Comparison of ENCODE assay signal across 13 mouse cellular contexts in genomic region chr17:5959802-5960201, GRCm38 (mm10). TPM values are rescaled to one million over a fixed set of nuclear protein-coding genes. Genes with fewer than 3 reads are reported as not detected.
DNase-seq lines count a peak whose midpoint lies in the region; ATAC-seq and TF ChIP-seq lines count a peak whose summit lies in the region.
"Had no signal": no experiment of that assay in that cellular context is flagged by ENCODE, and none has a peak within 500 bp of the region (broad histone marks: within the 10 kb centered on the region; RNA-seq: fewer than 3 reads in every experiment).

No protein-coding gene starts in this region.

- H3K27ac ChIP-seq in heart, embryonic 15.5 days: peak overlapping the region; percentile 56
- H3K27ac ChIP-seq in heart, embryonic 11.5 days (ENCODE audit: low read depth, low read length): no peak overlapping the region
- H3K27ac ChIP-seq in embryonic facial prominence, embryonic 11.5 days (replicated peaks; ENCODE audit: low read depth, low read length): no peak overlapping the region
- no peak overlapping the region for H3K27ac ChIP-seq in thymus, adult 2 months (ENCODE audit: control insufficient read depth, insufficient read depth, low read length)
- H3K27ac ChIP-seq: hindbrain, postnatal 0 days; liver, embryonic 12.5 days had no signal

- intact Hi-C loops in heart, postnatal 10 days (cut with DNase I): no loop called here

- no peaks in the 10 kb centered on the region for H3K36me3 ChIP-seq in heart, embryonic 15.5 days
- no peaks in the 10 kb centered on the region for H3K36me3 ChIP-seq in heart, embryonic 11.5 days (ENCODE audit: control insufficient read depth, insufficient read depth, low read length)
- H3K36me3 ChIP-seq in embryonic facial prominence, embryonic 11.5 days (replicated peaks; ENCODE audit: control insufficient read depth, insufficient read depth, low read depth, low read length): no peaks in the 10 kb centered on the region
- no peaks in the 10 kb centered on the region for H3K36me3 ChIP-seq in thymus, adult 2 months (ENCODE audit: control insufficient read depth, insufficient read depth, low read length)
- H3K36me3 ChIP-seq: liver, embryonic 12.5 days had no signal

- H3K9me3 ChIP-seq in heart, embryonic 15.5 days (replicated peaks): no peaks in the 10 kb centered on the region
- no peaks in the 10 kb centered on the region for H3K9me3 ChIP-seq in heart, embryonic 11.5 days (replicated peaks; ENCODE audit: control insufficient read depth, low read length)
- H3K9me3 ChIP-seq in embryonic facial prominence, embryonic 11.5 days (replicated peaks; ENCODE audit: control insufficient read depth, low read length): no peaks in the 10 kb centered on the region
- H3K9me3 ChIP-seq: liver, embryonic 12.5 days had no signal

- no peak overlapping the region for H3K9ac ChIP-seq in heart, embryonic 15.5 days
- H3K9ac ChIP-seq in heart, embryonic 11.5 days (ENCODE audit: low read depth, low read length): no peak overlapping the region; the same call in 1 of the 2 replicates
- H3K9ac ChIP-seq in embryonic facial prominence, embryonic 11.5 days (replicated peaks; ENCODE audit: low read length): peak overlapping the region; percentile 6; the same call in 1 of the 2 replicates
- H3K9ac ChIP-seq: liver, embryonic 12.5 days had no signal

- TF ChIP-seq CTCF in thymus, adult 2 months (IDR thresholded peaks at IDR 0.05; ENCODE audit: borderline replicate concordance, control insufficient read depth, extremely low read depth, insufficient read depth, low read length, poor library complexity): no peak

- no peak overlapping the region for H3K4me2 ChIP-seq in heart, embryonic 15.5 days
- H3K4me2 ChIP-seq in heart, embryonic 11.5 days: no peak overlapping the region; the same call in 1 of the 2 replicates
- H3K4me2 ChIP-seq in embryonic facial prominence, embryonic 11.5 days (ENCODE audit: low read depth, low read length): no peak overlapping the region
- H3K4me2 ChIP-seq: liver, embryonic 12.5 days; midbrain, embryonic 11.5 days had no signal

- H3K4me3 ChIP-seq in heart, embryonic 15.5 days: no peak overlapping the region
- no peak overlapping the region for H3K4me3 ChIP-seq in heart, embryonic 11.5 days (ENCODE audit: low read depth, low read length)
- H3K4me3 ChIP-seq in embryonic facial prominence, embryonic 11.5 days (ENCODE audit: low read depth, low read length): no peak overlapping the region
- no peak overlapping the region for H3K4me3 ChIP-seq in thymus, adult 2 months (ENCODE audit: control insufficient read depth, insufficient read depth, low read length)
- H3K4me3 ChIP-seq: liver, embryonic 12.5 days had no signal

- WGBS in heart, embryonic 15.5 days: 26% methylated on average over 9 of the region's 9 CpGs
- 30% methylated on average over 9 of the region's 9 CpGs for WGBS in heart, embryonic 11.5 days (ENCODE audit: insufficient replicate concordance)
- WGBS in embryonic facial prominence, embryonic 11.5 days: 51% methylated on average over 9 of the region's 9 CpGs
- 92% methylated on average over 9 of the region's 9 CpGs for WGBS in thymus, adult 2 months

- H3K27me3 ChIP-seq in heart, embryonic 15.5 days: no peaks in the 10 kb centered on the region
- no peaks in the 10 kb centered on the region for H3K27me3 ChIP-seq in heart, embryonic 11.5 days (ENCODE audit: control insufficient read depth, insufficient read depth, low read length)
- no peaks in the 10 kb centered on the region for H3K27me3 ChIP-seq in embryonic facial prominence, embryonic 11.5 days (ENCODE audit: control insufficient read depth, insufficient read depth, low read length)
- H3K27me3 ChIP-seq in thymus, adult 2 months (ENCODE audit: control insufficient read depth, insufficient read depth, low read length): no peaks in the 10 kb centered on the region
- H3K27me3 ChIP-seq: CH12.LX had no signal

- DNase-seq in embryonic facial prominence, embryonic 11.5 days (ENCODE audit: low spot score): peak; percentile 35
- peak; percentile 66 to 67 for DNase-seq in heart, postnatal 10 days
- DNase-seq in lung, postnatal 10 days: peak; percentile 54
- no peak for DNase-seq in thymus, adult 2 months
- DNase-seq in spleen, postnatal 14 days (ENCODE audit: low spot score in 2 of 2): no peak
- DNase-seq: cerebellum, postnatal 25 days had no signal

- peaks cover 32% of the 10 kb centered on the region for H3K4me1 ChIP-seq in heart, embryonic 15.5 days (replicated peaks)
- H3K4me1 ChIP-seq in heart, embryonic 11.5 days (ENCODE audit: control insufficient read depth, insufficient read depth, low read length): peaks cover 14% of the 10 kb centered on the region; the same call in 1 of the 2 replicates
- H3K4me1 ChIP-seq in embryonic facial prominence, embryonic 11.5 days (ENCODE audit: control insufficient read depth, insufficient read depth, low read length): no peaks in the 10 kb centered on the region; the same call in 1 of the 2 replicates
- no peaks in the 10 kb centered on the region for H3K4me1 ChIP-seq in thymus, adult 2 months (replicated peaks; ENCODE audit: control insufficient read depth, insufficient read depth, low read length)
- H3K4me1 ChIP-seq: liver, embryonic 12.5 days had no signal

- no peak for TF ChIP-seq POLR2A in thymus, adult 2 months (IDR thresholded peaks at IDR 0.05; ENCODE audit: control insufficient read depth, extremely low read depth, insufficient read depth, low read length, poor library complexity)

- ATAC-seq in heart, embryonic 15.5 days (replicated peaks; ENCODE audit: insufficient number of reproducible peaks, insufficient read depth, low FRiP score, low read depth): peak; percentile 50; the same call in 1 of the 2 replicates
- no peak for ATAC-seq in heart, embryonic 11.5 days (replicated peaks; ENCODE audit: insufficient number of reproducible peaks, low FRiP score, low TSS enrichment)
- no peak for ATAC-seq in embryonic facial prominence, embryonic 11.5 days (replicated peaks; ENCODE audit: insufficient number of reproducible peaks, low FRiP score, low TSS enrichment, low read depth)
- ATAC-seq in megakaryocyte progenitor cell, adult 5-6 weeks (replicated peaks; ENCODE audit: poor library complexity): no peak
- ATAC-seq: hindbrain, postnatal 0 days; liver, embryonic 12.5 days had no signal

RNA-seq across cellular contexts. Expression of gene Synj2, which starts 18.7 kb away (rescaled TPM):
- polyA plus RNA-seq in heart, embryonic 15.5 days (2015; fragmentation: Nextera tagmentation; extraction: Ambion mirVana): 3.5 and 4.4 TPM in 2 replicates
- 3.0 and 3.3 TPM in 2 replicates for polyA plus RNA-seq in heart, embryonic 11.5 days (2014; fragmentation: Nextera tagmentation; extraction: Ambion mirVana)
- 1.9 and 2.0 TPM in 2 replicates for polyA plus RNA-seq in embryonic facial prominence, embryonic 11.5 days (2014; fragmentation: Nextera tagmentation; extraction: Ambion mirVana)
- 10 to 100 TPM; 28.2 to 34.1 TPM for total RNA-seq in heart, postnatal 10 days (2021)
- 9.0 and 9.8 TPM in 2 replicates for polyA plus RNA-seq in thymus, adult 2 months (2012; rRNA removed)
- 7.5 and 8.3 TPM in 2 replicates for total RNA-seq in megakaryocyte progenitor cell, adult 5-6 weeks (2015)
- total RNA-seq in megakaryocyte progenitor cell, adult 5-6 weeks (2017): 9.8 and 11.0 TPM in 2 replicates

Comparison
In these comparisons a context has a peak if more than half of its experiments do, and no peak if none do; other contexts are left out.
1. DNase-seq: peak in embryonic facial prominence, embryonic 11.5 days (single experiment), heart, postnatal 10 days (2 of 2) and lung, postnatal 10 days (single experiment); none in thymus, adult 2 months (single experiment) and spleen, postnatal 14 days (0 of 2).